Mouse (Mus musculus) heart, embryonic 11.5 days (tissue): Measurements from ENCODE around the gene Cfap77. TPM values are rescaled to one million over a fixed set of nuclear protein-coding genes. Genes with fewer than 3 reads are reported as not detected.

Source experiments
- ATAC-seq: fragments of 200-750 bp; cut with Nextera tagmentation; replicated peaks from 2 replicates; pipeline ENCODE4 v1.8.0; 2017; ENCODE audit warnings: moderate library complexity; ENCODE audit not compliant: insufficient number of reproducible peaks, low FRiP score, low TSS enrichment
- H3K27ac ChIP-seq: fragments of 300-500 bp; sonication (generic); 2 replicates; pipeline ENCODE4 v1.5.1; 2014; ENCODE audit warnings: mild to moderate bottlenecking, low read depth, low read length
- H3K27me3 ChIP-seq: fragments of 300-500 bp; sonication (generic); 2 replicates; pipeline ENCODE4 v1.6.1; 2014; ENCODE audit warnings: mild to moderate bottlenecking, low read length, mixed read lengths; ENCODE audit not compliant: control insufficient read depth, insufficient read depth
- H3K36me3 ChIP-seq: fragments of 300-500 bp; sonication (generic); 2 replicates; pipeline ENCODE4 v1.6.1; 2014; ENCODE audit warnings: mild to moderate bottlenecking, low read length, moderate library complexity, mixed read lengths; ENCODE audit not compliant: control insufficient read depth, insufficient read depth
- H3K4me1 ChIP-seq: fragments of 300-500 bp; sonication (generic); 2 replicates; pipeline ENCODE4 v1.6.1; 2014; ENCODE audit warnings: low read length; ENCODE audit not compliant: control insufficient read depth, insufficient read depth
- H3K4me2 ChIP-seq: fragments of 300-500 bp; sonication (generic); 2 replicates; pipeline ENCODE4 v1.6.1; 2014; ENCODE audit warnings: mild to moderate bottlenecking, moderate library complexity
- H3K4me3 ChIP-seq: fragments of 300-500 bp; sonication (generic); 2 replicates; pipeline ENCODE4 v1.5.1; 2014; ENCODE audit warnings: low read depth, low read length
- H3K9ac ChIP-seq: fragments of 300-500 bp; sonication (generic); 2 replicates; pipeline ENCODE4 v1.6.1; 2014; ENCODE audit warnings: mild to moderate bottlenecking, low read depth, low read length, moderate library complexity
- H3K9me3 ChIP-seq: fragments of 300-500 bp; sonication (generic); replicated peaks from 2 replicates; pipeline ENCODE4 v1.6.1; 2016; ENCODE audit warnings: low read length; ENCODE audit not compliant: control insufficient read depth
- WGBS: fragments of 180-500 bp; shearing (Covaris S2); extraction: QIAGEN DNeasy Blood & Tissue Kit; methylation state at CpG from one replicate; pipeline ENCODE4 v1.1.7; 2014; ENCODE audit not compliant: insufficient replicate concordance; 5-methylcytosine and 5-hydroxymethylcytosine counted together
- polyA plus RNA-seq: library from polyadenylated mRNA; unstranded; fragments of >200 nt; fragmentation: Nextera tagmentation; extraction: Ambion mirVana; gene quantifications from 2 replicates; pipeline ENCODE4 v1.2.1, GENCODE M21; 2014

Cfap77 gene
- polyA plus RNA-seq, 1 experiment from 2014 or later = 0.31 TPM

DNA sequence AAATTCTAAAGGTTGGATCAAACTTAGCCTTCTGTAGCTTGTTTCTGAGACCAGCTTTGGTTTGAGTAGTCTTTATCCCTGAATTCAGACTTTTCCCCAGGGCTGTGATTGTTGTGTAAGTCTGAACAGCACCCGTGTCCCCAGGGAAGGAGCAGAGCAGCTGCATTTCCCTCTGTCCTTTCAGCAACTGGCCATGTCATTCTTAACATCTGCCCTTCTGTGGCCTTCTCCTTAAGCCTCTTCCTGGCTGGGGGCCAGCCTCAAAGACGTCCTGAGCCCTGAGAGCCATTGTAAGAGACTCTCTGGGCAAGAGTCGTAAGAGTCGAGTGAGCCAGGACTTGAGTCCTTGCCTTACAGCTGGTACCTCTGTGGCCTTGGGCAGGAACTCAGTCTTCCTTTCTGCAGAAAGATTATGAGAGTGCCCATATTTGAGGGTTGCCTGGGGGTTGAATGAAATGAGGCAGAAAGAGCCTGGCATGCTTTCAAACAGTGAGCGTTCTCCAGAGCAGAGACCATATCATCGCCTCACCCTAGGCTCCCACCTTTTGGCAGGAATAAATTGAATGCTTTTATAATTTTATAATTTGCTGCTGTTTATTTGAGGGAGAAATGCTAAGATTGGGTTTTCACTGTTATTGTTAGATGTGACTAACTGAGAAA lies 171.9 kb downstream of the Cfap77 start:
- Histone ChIP-seq H3K4me2 (no peak overlapping the region), H3K9ac (no peak overlapping the region), H3K27me3 (no peaks in the 10 kb centered on the region), H3K9me3 (no peaks in the 10 kb centered on the region), H3K4me3 (no peak overlapping the region), H3K27ac (no peak overlapping the region), H3K4me1 (no peaks in the 10 kb centered on the region), H3K36me3 (peaks cover 14% of the 10 kb centered on the region)
- ATAC-seq = no peak
- 74% methylated on average over 6 of the region's 6 CpGs for WGBS

DNA sequence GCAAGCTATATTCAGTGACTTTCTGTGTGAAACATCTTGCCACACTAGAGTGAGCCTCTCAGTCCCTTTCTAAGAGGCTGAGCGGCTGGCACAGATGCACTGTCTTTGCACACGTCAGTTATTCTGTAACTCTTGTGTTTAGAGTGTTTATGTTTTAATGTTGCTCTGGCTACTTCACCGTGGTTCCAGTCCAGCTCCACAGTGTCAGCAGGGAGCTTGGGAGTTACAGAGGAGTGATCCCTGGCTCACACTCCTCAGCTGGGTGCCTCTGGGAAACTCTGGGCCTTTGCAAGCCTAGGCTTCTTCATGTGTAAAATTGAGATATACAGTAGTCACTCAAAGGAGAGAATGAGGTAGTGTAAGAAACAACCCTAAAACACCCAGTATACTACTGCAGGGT lies 172.8 kb downstream of the Cfap77 start:
- WGBS = 86% methylated on average over 3 of the region's 3 CpGs
- H3K36me3 ChIP-seq = peaks cover 15% of the 10 kb centered on the region

DNA sequence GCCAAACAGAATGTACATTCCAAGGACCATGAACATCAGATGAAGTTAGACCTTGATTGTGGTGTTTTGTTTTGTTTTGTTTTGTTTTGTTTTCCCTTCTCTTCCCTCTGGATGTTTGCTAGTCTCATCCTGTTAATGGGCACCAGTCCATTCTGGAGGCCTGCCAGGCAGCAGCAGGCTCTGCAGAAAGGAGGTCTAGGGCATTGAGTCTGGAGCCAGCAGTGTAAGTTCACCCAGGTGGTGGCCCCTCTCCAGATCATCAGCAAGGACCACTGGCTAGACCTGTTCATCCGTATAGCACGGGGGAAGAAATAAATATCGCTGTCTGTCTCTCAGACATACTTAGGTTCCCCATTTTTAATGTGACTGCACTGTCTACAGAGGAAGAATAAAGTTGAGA lies 173.6 kb downstream of the Cfap77 start:
- H3K4me1 ChIP-seq = no peaks in the 10 kb centered on the region
- H3K4me3 ChIP-seq = no peak overlapping the region
- 91% methylated on average over 3 of the region's 3 CpGs for WGBS
- no peak overlapping the region for H3K4me2 ChIP-seq
- H3K36me3 ChIP-seq = peaks cover 18% of the 10 kb centered on the region
- H3K9me3 ChIP-seq = no peaks in the 10 kb centered on the region
- no peak overlapping the region for H3K27ac ChIP-seq
- ATAC-seq = no peak
- no peaks in the 10 kb centered on the region for H3K27me3 ChIP-seq
- H3K9ac ChIP-seq = no peak overlapping the region

More for the DNA sequence above, 172.8 kb downstream of the Cfap77 start:
- H3K9ac ChIP-seq = no peak overlapping the region
- ATAC-seq = no peak
- no peaks in the 10 kb centered on the region for H3K27me3 ChIP-seq
- no peaks in the 10 kb centered on the region for H3K9me3 ChIP-seq
- no peaks in the 10 kb centered on the region for H3K4me1 ChIP-seq
- no peak overlapping the region for H3K4me2 ChIP-seq
- H3K27ac ChIP-seq = no peak overlapping the region
- H3K4me3 ChIP-seq = no peak overlapping the region

Other genes starting within 250 kb of the Cfap77 start
- gene Gtf3c4, start 214.7 kb downstream of the Cfap77 start, polyA plus RNA-seq = 13.7 and 13.9 TPM in 2 replicates
- gene Ddx31, start 214.7 kb downstream of the Cfap77 start, polyA plus RNA-seq = 9.1 and 9.4 TPM in 2 replicates
- gene Barhl1, start 138.4 kb downstream of the Cfap77 start, polyA plus RNA-seq = not detected in 2 replicates
- 6.1 and 7.7 TPM in 2 replicates for gene Ttf1, start 5.2 kb upstream of the Cfap77 start, polyA plus RNA-seq
- gene Setx, start 69.1 kb upstream of the Cfap77 start, polyA plus RNA-seq = 7.3 and 12.8 TPM in 2 replicates
- 0.23 TPM in 1 of 2 replicates, not detected in the other for gene Ntng2, start 197.9 kb upstream of the Cfap77 start, polyA plus RNA-seq